Mouse (Mus musculus) embryonic facial prominence, embryonic 15.5 days (tissue): Measurements from ENCODE around the gene Wwc1. TPM values are rescaled to one million over a fixed set of nuclear protein-coding genes. Genes with fewer than 3 reads are reported as not detected.

Experiments used
- ATAC-seq: fragments of 200-750 bp; cut with Nextera tagmentation; 2 replicates; pipeline ENCODE4 v1.8.0; 2017; ENCODE audit warnings: low read depth, moderate TSS enrichment; ENCODE audit not compliant: insufficient number of reproducible peaks, low FRiP score, low TSS enrichment
- H3K27ac ChIP-seq: fragments of 300-500 bp; sonication (generic); replicated peaks from 2 replicates; pipeline ENCODE4 v1.5.1; 2015; ENCODE audit warnings: mild to moderate bottlenecking, inconsistent platforms
- H3K27me3 ChIP-seq: fragments of 300-500 bp; sonication (generic); 2 replicates; pipeline ENCODE4 v1.6.1; 2015; ENCODE audit warnings: inconsistent platforms
- H3K36me3 ChIP-seq: fragments of 300-500 bp; sonication (generic); 2 replicates; pipeline ENCODE4 v1.6.1; 2015; ENCODE audit warnings: mild to moderate bottlenecking, inconsistent platforms
- H3K4me1 ChIP-seq: fragments of 300-500 bp; sonication (generic); 2 replicates; pipeline ENCODE4 v1.6.1; 2015; ENCODE audit warnings: inconsistent platforms
- H3K4me2 ChIP-seq: fragments of 300-500 bp; sonication (generic); replicated peaks from 2 replicates; pipeline ENCODE4 v1.6.1; 2015; ENCODE audit warnings: mild to moderate bottlenecking, inconsistent platforms
- H3K4me3 ChIP-seq: fragments of 300-500 bp; sonication (generic); replicated peaks from 2 replicates; pipeline ENCODE4 v1.5.1; 2015; ENCODE audit warnings: mild to moderate bottlenecking, inconsistent platforms
- H3K9ac ChIP-seq: fragments of 300-500 bp; sonication (generic); 2 replicates; pipeline ENCODE4 v1.6.1; 2015; ENCODE audit warnings: inconsistent platforms
- H3K9me3 ChIP-seq: fragments of 300-500 bp; sonication (generic); replicated peaks from 2 replicates; pipeline ENCODE4 v1.6.1; 2016; ENCODE audit warnings: inconsistent platforms
- WGBS: fragments of 180-500 bp; shearing (Covaris S2); methylation state at CpG from one replicate; pipeline ENCODE4 v1.1.7; 2015; 5-methylcytosine and 5-hydroxymethylcytosine counted together
- polyA plus RNA-seq: library from polyadenylated mRNA; unstranded; fragments of >200 nt; fragmentation: Nextera tagmentation; extraction: Ambion mirVana; gene quantifications from 2 replicates; pipeline ENCODE4 v1.2.1, GENCODE M21; 2015

Wwc1 gene
- polyA plus RNA-seq, 1 experiment from 2014 or later: 6.9 TPM

DNA sequence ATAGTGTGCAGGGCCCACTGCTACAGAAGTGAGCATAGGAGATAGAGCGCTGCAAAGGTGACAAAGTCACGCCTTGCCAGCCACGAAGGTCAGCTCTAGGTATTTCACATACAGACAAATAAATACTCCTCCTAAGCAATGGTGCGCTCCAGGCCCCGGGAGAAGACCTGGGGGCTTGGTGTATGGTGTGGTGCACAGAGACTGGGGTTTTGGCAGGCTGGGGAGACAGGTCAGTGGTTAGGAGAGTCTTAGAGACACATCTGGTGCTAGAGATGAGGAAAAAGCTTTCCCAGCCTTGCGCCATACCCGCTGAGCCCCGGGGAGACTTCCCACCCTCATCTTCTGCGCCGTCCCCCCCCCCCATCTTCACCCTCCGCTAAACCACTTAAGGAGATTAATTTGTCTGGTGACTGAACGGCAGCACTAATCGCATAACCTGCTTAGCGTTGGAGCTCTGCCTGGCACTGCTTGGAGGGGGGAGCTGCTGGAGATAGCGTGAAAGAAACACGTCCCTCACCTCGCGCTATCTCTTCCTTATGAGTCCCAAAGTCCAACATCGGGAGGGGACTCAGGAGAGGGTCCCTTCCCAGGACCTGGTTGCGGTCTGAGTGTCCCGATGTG is 106.6 kb downstream of the Wwc1 start:
- H3K9ac ChIP-seq: no peak overlapping the region
- H3K4me2 ChIP-seq: no peak overlapping the region
- 34% methylated on average over 21 of the region's 21 CpGs for WGBS
- H3K4me1 ChIP-seq: peaks cover 5% of the 10 kb centered on the region; the same call in 1 of the 2 replicates
- no peaks in the 10 kb centered on the region for H3K27me3 ChIP-seq
- H3K36me3 ChIP-seq: no peaks in the 10 kb centered on the region
- H3K27ac ChIP-seq: no peak overlapping the region
- no peak overlapping the region for H3K4me3 ChIP-seq
- ATAC-seq: no peak
- no peaks in the 10 kb centered on the region for H3K9me3 ChIP-seq

DNA sequence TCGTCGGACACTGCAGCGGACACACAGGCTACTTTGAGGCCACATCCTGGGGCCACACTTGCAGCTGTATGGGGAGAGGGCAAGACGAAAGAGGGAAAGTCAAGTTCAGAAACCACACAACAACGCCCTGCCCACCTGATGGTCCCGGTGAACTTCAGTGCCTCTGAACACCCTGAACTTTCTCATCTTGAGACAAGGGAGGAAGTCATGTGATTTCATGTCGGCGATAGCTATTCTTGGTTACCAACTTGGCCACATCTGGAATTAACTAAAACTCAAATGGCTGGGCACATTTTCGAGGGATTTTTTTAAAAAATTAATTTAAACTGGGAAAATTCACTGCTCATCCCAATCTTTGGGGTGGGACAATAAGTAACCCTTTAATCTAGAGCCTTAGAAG is 109.4 kb downstream of the Wwc1 start:
- no peak for ATAC-seq
- Histone ChIP-seq H3K36me3 (peaks cover 6% of the 10 kb centered on the region; the same call in 1 of the 2 replicates), H3K4me3 (no peak overlapping the region), H3K4me2 (no peak overlapping the region), H3K27me3 (no peaks in the 10 kb centered on the region), H3K4me1 (no peaks in the 10 kb centered on the region; the same call in 1 of the 2 replicates), H3K9me3 (no peaks in the 10 kb centered on the region), H3K9ac (no peak overlapping the region), H3K27ac (no peak overlapping the region)
- 61% methylated on average over 9 of the region's 9 CpGs for WGBS

DNA sequence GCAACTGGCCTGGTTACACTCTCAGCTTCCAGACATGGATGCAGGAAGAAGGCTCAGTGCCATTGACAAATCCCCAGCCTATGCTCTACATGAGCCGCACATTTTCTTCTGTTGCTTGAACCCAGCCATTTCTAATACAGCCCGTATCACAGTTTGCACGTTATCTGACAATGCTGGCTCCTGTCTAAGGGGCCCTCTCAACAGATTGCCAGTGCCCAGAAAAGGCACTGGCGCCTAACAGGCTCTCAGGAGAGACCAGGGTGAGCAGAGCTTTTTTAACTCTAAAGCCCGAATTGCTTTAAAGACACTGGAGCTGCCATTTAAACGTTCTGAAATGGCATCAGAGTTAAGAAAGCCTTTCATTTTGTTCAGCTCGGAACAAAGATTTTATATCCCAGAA is 114.2 kb downstream of the Wwc1 start:
- H3K36me3 ChIP-seq: peaks cover 6% of the 10 kb centered on the region; the same call in 1 of the 2 replicates
- 65% methylated on average over 7 of the region's 7 CpGs for WGBS
- no peak overlapping the region for H3K4me3 ChIP-seq
- no peak overlapping the region for H3K4me2 ChIP-seq
- peaks cover 14% of the 10 kb centered on the region for H3K4me1 ChIP-seq
- ATAC-seq: no peak
- H3K9ac ChIP-seq: no peak overlapping the region
- no peaks in the 10 kb centered on the region for H3K9me3 ChIP-seq
- no peak overlapping the region for H3K27ac ChIP-seq
- H3K27me3 ChIP-seq: no peaks in the 10 kb centered on the region

DNA sequence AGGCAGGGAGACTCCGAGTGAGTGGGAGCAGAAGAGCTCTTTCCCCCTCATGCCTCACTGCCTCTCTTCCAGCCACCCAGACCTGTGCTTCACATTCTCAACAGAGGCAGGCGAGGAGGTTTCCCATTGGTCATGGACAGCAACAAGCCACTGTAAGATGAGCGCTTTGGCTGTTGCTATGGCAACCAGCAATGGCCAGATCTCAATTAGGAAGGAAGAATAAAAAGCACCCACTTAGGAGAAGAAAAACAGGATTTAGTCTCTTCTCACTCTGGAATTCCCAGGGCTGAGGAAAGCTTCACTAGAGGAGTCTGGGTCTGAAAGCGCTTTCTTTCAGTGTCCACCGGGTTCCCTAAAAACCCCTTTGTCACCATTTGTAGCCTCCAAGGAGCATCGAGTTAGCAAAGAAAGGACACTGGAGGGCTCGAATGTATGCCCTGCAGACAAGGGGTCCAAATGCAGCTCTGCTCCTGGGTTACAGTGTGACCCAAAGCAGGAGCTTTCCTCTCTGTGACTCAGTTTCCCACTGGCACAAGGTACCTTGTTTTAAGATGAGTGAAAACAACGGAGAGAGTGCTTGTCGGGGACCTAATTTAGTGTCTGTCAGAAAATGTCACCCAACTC is 115.2 kb downstream of the Wwc1 start:
- ATAC-seq: peak; percentile 86
- peak overlapping the region; percentile 19; the same call in 1 of the 2 replicates for H3K4me2 ChIP-seq
- H3K9ac ChIP-seq: no peak overlapping the region

DNA sequence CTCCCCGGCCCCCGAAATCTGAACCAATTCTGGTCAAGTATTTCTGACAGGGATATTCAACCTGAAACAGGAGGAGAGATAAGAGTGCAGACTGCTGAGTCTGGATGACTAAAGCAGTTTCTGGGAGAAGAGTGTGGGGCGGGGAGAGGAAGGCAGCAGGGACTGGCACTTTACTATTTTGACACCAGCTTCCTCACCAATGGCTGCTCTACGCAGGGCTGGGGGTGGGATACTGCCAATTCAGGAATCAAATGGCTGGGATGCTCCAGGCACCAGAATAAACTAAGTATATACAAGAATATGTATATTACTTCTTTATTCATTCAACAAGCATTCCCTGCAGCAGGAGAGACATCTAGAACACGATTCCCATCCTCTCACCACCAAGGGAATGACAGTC is 116.7 kb downstream of the Wwc1 start:
- WGBS: 84% methylated on average over 5 of the region's 5 CpGs
- ATAC-seq: no peak
- H3K4me2 ChIP-seq: no peak overlapping the region

More for the DNA sequence above, 115.2 kb downstream of the Wwc1 start:
- Histone ChIP-seq H3K36me3 (peaks cover 8% of the 10 kb centered on the region; the same call in 1 of the 2 replicates), H3K27ac (no peak overlapping the region), H3K4me1 (peaks cover 14% of the 10 kb centered on the region), H3K9me3 (no peaks in the 10 kb centered on the region), H3K27me3 (no peaks in the 10 kb centered on the region), H3K4me3 (no peak overlapping the region)
- WGBS: 24% methylated on average over 9 of the region's 9 CpGs

DNA sequence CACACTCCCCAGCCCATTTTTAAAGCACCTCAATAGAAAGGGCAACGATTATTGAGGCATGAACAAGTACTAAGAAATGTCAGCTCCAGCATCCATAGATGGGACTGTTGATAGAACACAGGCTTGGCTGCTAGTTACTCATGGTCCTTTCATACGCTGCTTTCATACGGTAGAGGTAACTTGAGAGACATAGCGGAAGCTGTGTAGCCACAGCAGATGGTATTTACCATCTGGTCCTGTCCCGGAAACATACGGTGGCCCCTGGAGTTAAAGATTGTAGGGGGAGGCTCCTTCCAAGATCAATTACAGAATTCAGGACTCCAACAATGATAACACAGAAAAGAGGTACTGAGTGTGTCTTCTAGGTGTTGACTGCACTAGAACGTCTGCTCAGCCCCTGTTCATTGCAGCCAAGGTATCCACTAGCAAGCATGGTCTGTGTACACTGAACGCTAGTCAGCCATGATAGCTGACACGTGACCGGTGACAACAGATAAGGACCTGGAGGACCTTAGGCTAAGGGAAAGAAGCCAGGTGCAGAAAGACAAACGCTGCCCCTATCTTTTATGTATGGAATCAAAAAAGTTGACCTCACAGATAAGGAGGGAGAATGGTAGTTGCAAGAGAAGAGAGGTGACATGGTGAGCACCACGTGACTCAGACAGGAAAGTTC is 122.8 kb downstream of the Wwc1 start:
- Histone ChIP-seq H3K9me3 (no peaks in the 10 kb centered on the region), H3K4me3 (no peak overlapping the region), H3K36me3 (0 out of 2 replicates have a peak, but pooled peaks cover 6% of the 10 kb centered on the region), H3K4me2 (no peak overlapping the region), H3K4me1 (no peaks in the 10 kb centered on the region), H3K27ac (no peak overlapping the region), H3K9ac (no peak overlapping the region), H3K27me3 (no peaks in the 10 kb centered on the region)
- no peak for ATAC-seq
- 73% methylated on average over 12 of the region's 12 CpGs for WGBS

More for the DNA sequence above, 116.7 kb downstream of the Wwc1 start:
- Histone ChIP-seq H3K9ac (no peak overlapping the region), H3K4me1 (peaks cover 14% of the 10 kb centered on the region), H3K36me3 (peaks cover 12% of the 10 kb centered on the region; the same call in 1 of the 2 replicates), H3K27me3 (no peaks in the 10 kb centered on the region), H3K27ac (no peak overlapping the region), H3K4me3 (no peak overlapping the region), H3K9me3 (no peaks in the 10 kb centered on the region)

DNA sequence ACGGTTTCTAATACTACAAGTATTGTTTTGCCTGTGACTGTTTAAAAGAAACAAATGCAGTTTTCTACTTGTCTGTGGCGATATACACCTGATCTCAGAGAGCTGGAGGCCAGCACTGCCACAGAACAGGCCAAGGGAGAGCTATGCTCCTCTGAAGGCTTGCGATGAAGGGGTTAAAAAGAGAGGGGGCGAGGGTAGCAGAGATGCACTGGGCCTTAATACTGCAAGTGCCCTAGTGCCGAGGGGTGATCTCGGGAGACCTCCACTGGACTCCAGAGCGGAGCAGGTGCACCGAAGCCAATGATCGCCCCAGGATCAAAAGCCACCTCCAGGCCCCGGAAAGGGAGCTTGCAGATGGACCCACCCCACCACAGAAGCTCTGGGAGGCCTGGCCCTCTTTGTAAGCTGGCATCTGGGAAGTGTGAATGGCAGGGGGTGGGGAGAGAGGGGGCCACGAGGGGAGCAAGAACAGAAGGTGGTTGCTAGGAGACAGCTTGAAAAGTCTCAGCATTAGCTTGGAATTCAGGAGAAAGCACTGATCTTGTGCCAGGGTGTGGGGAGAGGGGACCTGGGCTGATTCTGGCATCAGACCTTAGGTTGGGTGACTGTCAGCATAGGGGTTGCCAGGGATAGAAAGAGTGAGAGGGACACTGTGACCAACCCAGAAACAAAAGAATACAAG is 123.8 kb downstream of the Wwc1 start:
- 52% methylated on average over 11 of the region's 11 CpGs for WGBS
- Histone ChIP-seq H3K4me1 (no peaks in the 10 kb centered on the region), H3K4me3 (no peak overlapping the region), H3K27ac (no peak overlapping the region), H3K36me3 (0 out of 2 replicates have a peak, but pooled peaks cover 11% of the 10 kb centered on the region), H3K9me3 (no peaks in the 10 kb centered on the region), H3K27me3 (no peaks in the 10 kb centered on the region), H3K4me2 (no peak overlapping the region), H3K9ac (no peak overlapping the region)
- ATAC-seq: 0 out of 2 replicates have a peak, but pooled peaks have one; percentile 30

DNA sequence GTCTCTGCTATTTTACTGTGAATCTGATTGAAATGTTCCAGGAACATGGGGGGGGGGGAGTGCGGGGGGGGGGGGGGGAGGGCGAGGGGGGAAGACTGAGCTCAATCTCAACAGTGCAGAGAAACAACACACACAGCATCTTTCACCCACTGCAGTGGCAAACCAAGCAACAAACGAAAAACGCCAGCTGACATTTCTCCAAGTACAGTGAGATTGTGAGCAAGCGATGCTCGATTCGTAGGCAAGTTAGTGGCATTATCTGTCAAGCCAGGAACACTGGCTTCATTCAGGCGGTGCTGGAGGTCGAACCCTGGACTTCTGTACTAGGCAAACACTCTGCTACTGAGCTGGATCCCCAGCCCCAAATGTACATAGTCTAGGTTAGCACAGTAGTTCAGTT is 124.8 kb downstream of the Wwc1 start:
- Histone ChIP-seq H3K27ac (no peak overlapping the region), H3K9me3 (no peaks in the 10 kb centered on the region), H3K4me1 (no peaks in the 10 kb centered on the region), H3K4me2 (no peak overlapping the region), H3K9ac (no peak overlapping the region), H3K36me3 (0 out of 2 replicates have a peak, but pooled peaks cover 15% of the 10 kb centered on the region), H3K4me3 (no peak overlapping the region), H3K27me3 (no peaks in the 10 kb centered on the region)
- 78% methylated on average over 7 of the region's 9 CpGs for WGBS
- ATAC-seq: no peak

DNA sequence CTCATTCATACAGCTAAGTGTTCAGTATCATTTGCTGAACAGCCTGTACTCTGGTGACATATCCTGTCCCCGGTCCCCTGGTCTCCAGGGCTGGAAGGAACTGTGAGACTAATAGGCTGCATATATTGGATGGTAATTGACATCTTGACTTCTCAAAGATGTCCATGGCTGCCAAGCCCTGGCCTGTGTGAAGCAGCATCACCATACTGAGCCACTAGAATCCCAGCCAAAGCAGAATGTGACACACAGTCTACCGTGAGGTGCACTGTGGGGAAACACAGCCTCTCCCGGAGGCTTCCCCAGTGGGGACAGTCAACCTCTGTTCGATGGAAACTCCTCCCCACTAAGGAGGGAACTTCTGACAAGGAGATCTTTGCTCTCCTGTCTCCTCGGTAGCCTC is 125.4 kb downstream of the Wwc1 start:
- Histone ChIP-seq H3K36me3 (0 out of 2 replicates have a peak, but pooled peaks cover 11% of the 10 kb centered on the region), H3K9ac (no peak overlapping the region), H3K4me3 (no peak overlapping the region), H3K27me3 (no peaks in the 10 kb centered on the region), H3K9me3 (no peaks in the 10 kb centered on the region), H3K4me2 (no peak overlapping the region), H3K4me1 (no peaks in the 10 kb centered on the region), H3K27ac (no peak overlapping the region)
- ATAC-seq: no peak
- 84% methylated on average over 5 of the region's 5 CpGs for WGBS

DNA sequence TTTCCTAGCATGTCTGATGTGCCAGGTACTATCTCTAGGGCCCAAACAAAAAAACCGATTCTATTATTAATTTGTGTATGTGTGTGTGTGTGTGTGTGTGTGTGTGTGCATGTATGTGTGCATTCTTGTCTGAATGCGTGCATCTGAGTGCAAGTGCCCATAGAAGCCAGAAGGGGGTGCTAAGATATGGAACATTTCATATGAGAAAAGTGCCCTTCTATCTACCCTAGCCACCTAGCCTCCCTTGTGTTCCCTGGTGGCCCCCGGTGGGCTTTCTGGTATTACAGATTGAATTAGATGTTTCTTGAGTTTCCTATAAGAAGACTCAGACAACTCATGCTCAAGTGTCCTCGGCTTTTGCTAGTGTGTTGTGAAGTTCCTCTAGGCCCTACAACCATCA is 126.7 kb downstream of the Wwc1 start:
- H3K36me3 ChIP-seq: 0 out of 2 replicates have a peak, but pooled peaks cover 8% of the 10 kb centered on the region
- H3K4me1 ChIP-seq: no peaks in the 10 kb centered on the region
- no peak for ATAC-seq
- no peak overlapping the region for H3K4me3 ChIP-seq
- no peak overlapping the region for H3K9ac ChIP-seq
- 89% methylated on average over 4 of the region's 4 CpGs for WGBS
- H3K9me3 ChIP-seq: no peaks in the 10 kb centered on the region
- H3K4me2 ChIP-seq: no peak overlapping the region
- H3K27ac ChIP-seq: no peak overlapping the region
- H3K27me3 ChIP-seq: no peaks in the 10 kb centered on the region

DNA sequence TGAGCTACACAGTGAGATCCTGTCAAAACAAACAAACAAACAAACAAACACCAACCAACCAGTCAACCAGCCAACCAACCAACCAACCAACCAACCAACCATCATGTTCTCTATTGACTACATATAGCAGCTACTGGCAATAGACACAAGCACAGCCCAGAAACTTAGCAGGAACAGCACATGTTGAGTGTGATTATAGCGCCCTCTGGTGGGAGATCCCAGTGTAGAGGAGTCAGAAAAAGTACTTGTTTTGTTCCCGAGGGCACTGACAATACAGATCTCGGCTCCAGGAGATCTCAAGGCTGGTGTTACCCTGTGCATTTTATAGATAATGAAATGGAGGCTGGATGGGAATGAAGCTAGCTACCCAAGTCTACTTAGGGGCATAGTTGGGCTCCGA is 127.6 kb downstream of the Wwc1 start:
- no peaks in the 10 kb centered on the region for H3K9me3 ChIP-seq
- H3K4me2 ChIP-seq: no peak overlapping the region
- no peaks in the 10 kb centered on the region for H3K27me3 ChIP-seq
- ATAC-seq: no peak
- no peak overlapping the region for H3K4me3 ChIP-seq
- no peaks in the 10 kb centered on the region for H3K4me1 ChIP-seq
- 61% methylated on average over 4 of the region's 4 CpGs for WGBS
- no peak overlapping the region for H3K9ac ChIP-seq
- 0 out of 2 replicates have a peak, but pooled peaks cover 8% of the 10 kb centered on the region for H3K36me3 ChIP-seq
- H3K27ac ChIP-seq: no peak overlapping the region
